Mouse (Mus musculus): ENCODE results near the gene Lamb3. TPM values are rescaled to one million over a fixed set of nuclear protein-coding genes. Genes with fewer than 3 reads are reported as not detected.

Gene Lamb3
- polyA plus RNA-seq, 1 experiment from 2014 or later, result 0.97 TPM

GRCm38 (mm10) chr1:193255032-193255431, 47.5 kb downstream of the Lamb3 start:
- DNase-seq (ENCODE audit: low spot score) (no peak), ATAC-seq (replicated peaks; ENCODE audit: insufficient number of reproducible peaks, low FRiP score, low TSS enrichment, low read depth) (no peak)
- H3K4me1 ChIP-seq (ENCODE audit: control insufficient read depth, insufficient read depth, low read length), result no peaks in the 10 kb centered on the region
- H3K9me3 ChIP-seq (replicated peaks; ENCODE audit: control insufficient read depth, low read length), result no peaks in the 10 kb centered on the region
- no peaks in the 10 kb centered on the region for H3K27me3 ChIP-seq (ENCODE audit: control insufficient read depth, insufficient read depth, low read length)
- no peak overlapping the region for H3K4me2 ChIP-seq (ENCODE audit: low read depth, low read length)
- WGBS, result 70% methylated on average over 8 of the region's 8 CpGs
- H3K27ac ChIP-seq (replicated peaks; ENCODE audit: low read depth, low read length), result no peak overlapping the region
- H3K9ac ChIP-seq (replicated peaks; ENCODE audit: low read length), result no peak overlapping the region
- H3K4me3 ChIP-seq (ENCODE audit: low read depth, low read length), result no peak overlapping the region
- no peaks in the 10 kb centered on the region for H3K36me3 ChIP-seq (replicated peaks; ENCODE audit: control insufficient read depth, insufficient read depth, low read depth, low read length)

DNA sequence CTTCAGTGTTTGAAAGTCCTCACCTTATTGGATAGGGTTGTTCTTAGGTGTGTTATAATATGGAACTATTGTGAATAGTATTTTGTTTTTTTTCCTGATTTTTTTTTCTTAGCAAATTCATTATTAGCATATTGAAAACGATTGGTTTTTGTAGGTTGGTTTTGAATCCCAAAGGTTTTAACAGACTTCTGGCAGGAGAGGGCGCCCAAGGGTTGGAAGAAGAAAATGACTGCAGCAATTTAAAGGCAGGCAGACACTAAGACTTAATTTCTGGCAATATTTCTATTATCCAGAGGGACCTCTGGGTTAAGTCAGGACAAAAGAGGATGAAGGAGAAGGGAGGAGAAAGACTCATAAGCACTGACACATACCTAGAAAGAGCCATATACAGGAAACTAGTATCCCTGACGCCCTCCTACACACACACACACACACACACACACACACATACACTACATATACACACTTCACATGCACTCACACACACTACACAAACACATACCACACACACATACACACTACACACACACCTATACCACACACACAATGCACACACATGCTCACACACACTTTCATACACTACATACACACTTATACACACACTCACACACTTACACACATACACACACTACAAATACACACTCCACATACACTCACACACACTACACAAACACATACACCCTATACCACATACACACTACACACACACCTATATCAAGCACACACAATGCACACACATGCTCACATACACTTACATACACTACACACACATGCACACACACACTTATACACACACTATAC, 48.2 kb downstream of the Lamb3 start:
- Histone ChIP-seq H3K27me3 (ENCODE audit: control insufficient read depth, insufficient read depth, low read length) (no peaks in the 10 kb centered on the region), H3K9ac (replicated peaks; ENCODE audit: low read length) (no peak overlapping the region), H3K4me3 (ENCODE audit: low read depth, low read length) (no peak overlapping the region), H3K36me3 (replicated peaks; ENCODE audit: control insufficient read depth, insufficient read depth, low read depth, low read length) (no peaks in the 10 kb centered on the region), H3K4me2 (ENCODE audit: low read depth, low read length) (no peak overlapping the region), H3K27ac (replicated peaks; ENCODE audit: low read depth, low read length) (no peak overlapping the region), H3K9me3 (replicated peaks; ENCODE audit: control insufficient read depth, low read length) (no peaks in the 10 kb centered on the region), H3K4me1 (ENCODE audit: control insufficient read depth, insufficient read depth, low read length) (no peaks in the 10 kb centered on the region)
- DNase-seq (ENCODE audit: low spot score) (peak; percentile 70), ATAC-seq (replicated peaks; ENCODE audit: insufficient number of reproducible peaks, low FRiP score, low TSS enrichment, low read depth) (peak; percentile 71; the same call in 1 of the 2 replicates)
- WGBS, result 28% methylated on average over 3 of the region's 3 CpGs

DNA sequence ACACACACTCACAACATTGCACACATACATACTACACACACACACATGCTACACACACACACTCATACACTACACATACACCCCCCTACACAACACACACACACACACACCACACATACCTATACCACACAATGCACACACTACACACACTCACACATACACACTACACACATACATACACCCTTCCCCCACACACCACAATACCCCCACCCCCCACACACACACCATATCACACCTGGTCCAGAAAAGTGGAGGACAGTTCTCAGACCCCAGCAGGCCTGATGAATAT, 48.7 kb downstream of the Lamb3 start:
- H3K4me3 ChIP-seq (ENCODE audit: low read depth, low read length), result no peak overlapping the region
- H3K27me3 ChIP-seq (ENCODE audit: control insufficient read depth, insufficient read depth, low read length), result no peaks in the 10 kb centered on the region
- H3K4me1 ChIP-seq (ENCODE audit: control insufficient read depth, insufficient read depth, low read length), result no peaks in the 10 kb centered on the region
- H3K27ac ChIP-seq (replicated peaks; ENCODE audit: low read depth, low read length), result no peak overlapping the region
- ATAC-seq (replicated peaks; ENCODE audit: insufficient number of reproducible peaks, low FRiP score, low TSS enrichment, low read depth) (peak; percentile 67), DNase-seq (ENCODE audit: low spot score) (no peak)
- H3K4me2 ChIP-seq (ENCODE audit: low read depth, low read length), result no peak overlapping the region
- H3K9ac ChIP-seq (replicated peaks; ENCODE audit: low read length), result no peak overlapping the region
- H3K9me3 ChIP-seq (replicated peaks; ENCODE audit: control insufficient read depth, low read length), result no peaks in the 10 kb centered on the region
- no peaks in the 10 kb centered on the region for H3K36me3 ChIP-seq (replicated peaks; ENCODE audit: control insufficient read depth, insufficient read depth, low read depth, low read length)

DNA sequence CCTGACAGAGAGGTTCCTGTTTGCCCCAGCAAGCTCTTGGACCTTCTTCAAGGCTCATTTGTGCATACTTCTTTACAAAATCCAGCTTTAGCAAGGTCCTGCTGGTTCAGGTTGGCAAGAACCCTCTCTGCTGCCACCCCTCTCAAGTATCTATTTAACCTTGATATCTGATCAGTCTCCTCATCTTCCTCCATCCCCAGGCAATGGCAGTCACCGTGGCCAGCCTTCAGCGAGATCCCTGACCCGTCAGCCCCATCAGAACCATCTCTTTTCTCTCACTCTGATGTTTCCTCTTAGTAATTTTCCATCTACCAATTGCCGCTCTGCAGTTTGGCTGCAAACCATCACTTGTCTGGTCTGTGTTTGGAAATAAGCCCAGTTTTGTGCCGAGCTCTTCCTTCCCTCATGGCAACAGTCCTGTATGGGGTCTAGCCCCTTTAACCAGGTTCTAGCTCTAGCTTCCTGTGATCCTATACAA, 49.2 kb downstream of the Lamb3 start:
- Histone ChIP-seq H3K4me2 (ENCODE audit: low read depth, low read length) (no peak overlapping the region), H3K27me3 (ENCODE audit: control insufficient read depth, insufficient read depth, low read length) (no peaks in the 10 kb centered on the region), H3K9me3 (replicated peaks; ENCODE audit: control insufficient read depth, low read length) (no peaks in the 10 kb centered on the region), H3K9ac (replicated peaks; ENCODE audit: low read length) (no peak overlapping the region), H3K36me3 (replicated peaks; ENCODE audit: control insufficient read depth, insufficient read depth, low read depth, low read length) (no peaks in the 10 kb centered on the region), H3K4me3 (ENCODE audit: low read depth, low read length) (no peak overlapping the region), H3K4me1 (ENCODE audit: control insufficient read depth, insufficient read depth, low read length) (no peaks in the 10 kb centered on the region), H3K27ac (replicated peaks; ENCODE audit: low read depth, low read length) (no peak overlapping the region)
- no peak for DNase-seq (ENCODE audit: low spot score)
- WGBS, result 72% methylated on average over 5 of the region's 5 CpGs
- no peak for ATAC-seq (replicated peaks; ENCODE audit: insufficient number of reproducible peaks, low FRiP score, low TSS enrichment, low read depth)

- no peak overlapping the region for H3K4me3 ChIP-seq (ENCODE audit: low read depth, low read length)
- WGBS, result 92% methylated on average over 9 of the region's 9 CpGs
- ATAC-seq (replicated peaks; ENCODE audit: insufficient number of reproducible peaks, low FRiP score, low TSS enrichment, low read depth) (no peak), DNase-seq (ENCODE audit: low spot score) (no peak)
- no peak overlapping the region for H3K4me2 ChIP-seq (ENCODE audit: low read depth, low read length)
- H3K9me3 ChIP-seq (replicated peaks; ENCODE audit: control insufficient read depth, low read length), result no peaks in the 10 kb centered on the region
- no peaks in the 10 kb centered on the region for H3K36me3 ChIP-seq (replicated peaks; ENCODE audit: control insufficient read depth, insufficient read depth, low read depth, low read length)
- no peak overlapping the region for H3K9ac ChIP-seq (replicated peaks; ENCODE audit: low read length)
- H3K4me1 ChIP-seq (ENCODE audit: control insufficient read depth, insufficient read depth, low read length), result no peaks in the 10 kb centered on the region; the same call in 1 of the 2 replicates
- no peak overlapping the region for H3K27ac ChIP-seq (replicated peaks; ENCODE audit: low read depth, low read length)
- H3K27me3 ChIP-seq (ENCODE audit: control insufficient read depth, insufficient read depth, low read length), result no peaks in the 10 kb centered on the region
Observed at GRCm38 (mm10) chr1:193259559-193259958, 52.1 kb downstream of the Lamb3 start.

DNA sequence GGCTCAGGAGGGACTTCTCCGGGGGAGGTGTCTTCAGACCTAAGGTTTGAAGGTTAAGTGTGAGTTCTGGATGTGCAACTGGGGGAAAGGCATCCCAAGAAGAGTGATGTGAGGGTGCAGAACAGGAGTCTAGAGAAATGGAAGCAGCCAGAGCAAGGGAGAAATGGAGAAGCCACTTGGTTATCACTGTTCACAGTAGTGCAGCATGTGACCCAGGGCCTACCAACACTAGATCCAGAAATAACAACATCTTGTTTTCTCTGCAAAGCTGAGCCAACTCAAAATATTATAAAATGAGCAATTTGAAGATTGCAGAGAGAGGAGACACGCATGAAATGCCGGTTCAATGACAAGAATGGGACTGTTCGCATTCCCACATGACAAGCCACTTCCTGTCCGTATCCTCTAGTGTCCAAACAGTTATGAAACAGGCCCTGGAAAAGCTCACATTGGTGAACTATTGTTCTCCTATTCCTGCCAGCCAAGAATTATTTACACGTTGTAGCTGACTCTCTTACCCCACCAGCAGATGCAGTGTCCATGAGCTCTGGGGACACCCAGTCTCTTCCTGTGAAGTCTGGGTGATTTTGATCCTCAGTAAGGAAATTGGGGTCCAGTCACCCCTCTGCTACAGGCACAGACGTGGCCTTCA, 54.5 kb downstream of the Lamb3 start:
- ATAC-seq (replicated peaks; ENCODE audit: insufficient number of reproducible peaks, low FRiP score, low TSS enrichment, low read depth), result no peak
- Histone ChIP-seq H3K4me1 (ENCODE audit: control insufficient read depth, insufficient read depth, low read length) (no peaks in the 10 kb centered on the region; the same call in 1 of the 2 replicates), H3K27ac (replicated peaks; ENCODE audit: low read depth, low read length) (no peak overlapping the region), H3K9me3 (replicated peaks; ENCODE audit: control insufficient read depth, low read length) (no peaks in the 10 kb centered on the region), H3K36me3 (replicated peaks; ENCODE audit: control insufficient read depth, insufficient read depth, low read depth, low read length) (no peaks in the 10 kb centered on the region), H3K27me3 (ENCODE audit: control insufficient read depth, insufficient read depth, low read length) (no peaks in the 10 kb centered on the region), H3K9ac (replicated peaks; ENCODE audit: low read length) (no peak overlapping the region), H3K4me2 (ENCODE audit: low read depth, low read length) (no peak overlapping the region), H3K4me3 (ENCODE audit: low read depth, low read length) (no peak overlapping the region)
- DNase-seq (ENCODE audit: low spot score), result no peak
- WGBS, result 71% methylated on average over 7 of the region's 7 CpGs

DNA sequence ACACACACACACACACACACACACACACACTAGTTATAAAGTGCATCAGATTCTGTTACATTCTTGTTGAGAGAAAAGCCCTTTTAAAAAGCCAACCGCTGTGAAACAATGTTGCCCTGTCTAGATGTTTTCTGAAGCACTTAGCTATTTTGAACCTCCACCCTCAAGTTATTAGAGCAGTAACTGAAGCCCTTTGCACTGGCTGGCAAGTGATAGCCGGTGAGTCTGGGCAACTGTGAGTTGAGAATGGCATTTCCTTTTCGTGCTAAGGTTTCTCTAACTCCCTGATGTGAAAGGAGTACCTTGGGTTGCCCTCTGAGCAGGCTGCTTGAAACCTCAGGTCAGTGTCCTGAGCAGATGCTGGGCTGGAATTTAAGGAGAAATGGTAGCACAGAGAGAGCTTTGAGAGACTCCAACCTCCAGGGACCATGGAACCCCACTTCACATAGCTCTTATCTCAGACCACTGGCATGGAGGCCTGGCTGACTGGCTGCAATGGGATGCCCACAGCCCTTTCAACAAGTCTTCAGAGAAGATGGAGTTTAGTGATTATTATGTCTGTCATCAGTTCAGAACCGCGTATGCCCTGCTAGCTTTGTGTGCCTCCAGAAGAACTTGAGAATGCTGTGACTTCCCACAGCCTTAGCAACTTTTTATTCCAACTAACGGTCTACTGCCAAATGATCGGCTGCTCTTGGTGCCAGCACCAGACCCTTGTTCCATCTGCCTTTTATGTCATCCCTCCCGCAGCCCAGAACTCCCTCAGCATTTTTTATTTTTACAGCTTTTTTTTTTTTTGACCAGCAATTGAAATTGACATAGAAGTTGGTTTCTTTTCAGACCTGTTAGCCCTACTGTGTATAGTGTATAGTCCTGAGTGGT, 55.8 kb downstream of the Lamb3 start:
- Histone ChIP-seq H3K36me3 (replicated peaks; ENCODE audit: control insufficient read depth, insufficient read depth, low read depth, low read length) (no peaks in the 10 kb centered on the region), H3K27ac (replicated peaks; ENCODE audit: low read depth, low read length) (no peak overlapping the region), H3K27me3 (ENCODE audit: control insufficient read depth, insufficient read depth, low read length) (no peaks in the 10 kb centered on the region), H3K4me2 (ENCODE audit: low read depth, low read length) (no peak overlapping the region), H3K4me3 (ENCODE audit: low read depth, low read length) (no peak overlapping the region), H3K9ac (replicated peaks; ENCODE audit: low read length) (no peak overlapping the region), H3K4me1 (ENCODE audit: control insufficient read depth, insufficient read depth, low read length) (no peaks in the 10 kb centered on the region; the same call in 1 of the 2 replicates), H3K9me3 (replicated peaks; ENCODE audit: control insufficient read depth, low read length) (no peaks in the 10 kb centered on the region)
- DNase-seq (ENCODE audit: low spot score) (no peak), ATAC-seq (replicated peaks; ENCODE audit: insufficient number of reproducible peaks, low FRiP score, low TSS enrichment, low read depth) (no peak)
- 73% methylated on average over 8 of the region's 8 CpGs for WGBS

Data from embryonic facial prominence, embryonic 11.5 days (tissue).